8 mouse cellular contexts compared by ENCODE assay signal in the genomic region with DNA sequence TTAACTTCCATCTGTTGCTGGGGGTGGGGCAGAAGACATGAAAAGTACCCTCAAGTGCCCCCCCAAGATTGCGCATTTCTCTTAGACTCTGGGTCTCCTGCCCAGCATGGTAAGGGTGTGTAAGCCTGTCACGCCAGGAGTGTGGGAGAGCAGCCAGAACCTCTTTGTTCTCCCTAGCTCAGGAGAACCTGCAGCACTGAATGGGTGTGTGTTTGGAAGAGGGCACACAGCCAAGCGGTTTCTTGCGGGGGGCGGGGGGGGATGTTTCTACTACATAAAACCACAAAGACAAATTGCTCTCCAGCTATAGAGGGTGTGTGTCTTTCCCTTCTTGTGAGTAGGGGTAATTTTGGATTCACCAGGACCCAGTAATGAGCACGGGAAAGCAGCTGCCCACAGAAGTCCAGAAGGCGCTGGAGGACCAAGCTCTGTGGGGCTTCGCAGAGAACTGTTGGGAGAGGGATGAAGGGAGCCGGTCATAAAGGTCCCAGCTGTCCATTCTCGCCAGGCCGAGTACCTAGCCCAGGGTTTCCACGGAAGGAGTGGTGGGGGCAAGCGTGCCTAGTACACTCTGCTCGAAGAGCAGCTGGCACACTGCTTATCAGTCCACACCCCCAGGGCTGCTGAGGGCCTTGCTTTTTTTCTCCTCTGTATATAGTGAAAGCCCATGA. TPM values are rescaled to one million over a fixed set of nuclear protein-coding genes. Genes with fewer than 3 reads are reported as not detected.
DNase-seq lines count a peak whose midpoint lies in the region; ATAC-seq and TF ChIP-seq lines count a peak whose summit lies in the region.

No protein-coding gene starts in this region.

- H3K4me3 ChIP-seq in forebrain, embryonic 12.5 days (replicated peaks), result no peak overlapping the region
- H3K4me3 ChIP-seq in intestine, postnatal 0 days (ENCODE audit: low read depth, low read length), result no peak overlapping the region

- WGBS in forebrain, embryonic 12.5 days, result 29% methylated on average over 14 of the region's 14 CpGs
- 37% methylated on average over 14 of the region's 14 CpGs for WGBS in intestine, postnatal 0 days

- H3K27me3 ChIP-seq in forebrain, embryonic 12.5 days, result peaks cover 6% of the 10 kb centered on the region; the same call in 1 of the 2 replicates
- H3K27me3 ChIP-seq in intestine, postnatal 0 days (replicated peaks; ENCODE audit: control insufficient read depth, insufficient read depth, low read length), result no peaks in the 10 kb centered on the region

- H3K27ac ChIP-seq in forebrain, embryonic 12.5 days, result peak overlapping the region; percentile 94
- peak overlapping the region; percentile 55 for H3K27ac ChIP-seq in intestine, postnatal 0 days (ENCODE audit: low read depth, low read length)

- peak overlapping the region; percentile 31 for H3K4me2 ChIP-seq in forebrain, embryonic 12.5 days
- H3K4me2 ChIP-seq in intestine, postnatal 0 days (replicated peaks; ENCODE audit: low read depth), result peak overlapping the region; percentile 18; the same call in 1 of the 2 replicates

- no peaks in the 10 kb centered on the region for H3K36me3 ChIP-seq in forebrain, embryonic 12.5 days (replicated peaks)
- no peaks in the 10 kb centered on the region for H3K36me3 ChIP-seq in intestine, postnatal 0 days (ENCODE audit: control insufficient read depth, insufficient read depth)

- no peaks in the 10 kb centered on the region for H3K9me3 ChIP-seq in forebrain, embryonic 12.5 days
- no peaks in the 10 kb centered on the region for H3K9me3 ChIP-seq in intestine, postnatal 0 days (ENCODE audit: control insufficient read depth)

- DNase-seq in cerebellum, adult 9-11 months, result peak; percentile 43
- DNase-seq in 3T3-L1 (ENCODE audit: low read depth, low spot score), result peak; percentile 43
- DNase-seq in mesoderm, embryonic 11.5 days (ENCODE audit: low read depth, low spot score), result peak; percentile 34
- DNase-seq in urinary bladder, adult 2 months (ENCODE audit: low spot score), result no peak

- peaks cover 78% of the 10 kb centered on the region for H3K4me1 ChIP-seq in forebrain, embryonic 12.5 days
- peaks cover 47% of the 10 kb centered on the region for H3K4me1 ChIP-seq in intestine, postnatal 0 days (replicated peaks; ENCODE audit: control insufficient read depth, insufficient read depth, low read length)

- TF ChIP-seq CTCF in intestine, postnatal 0 days (IDR thresholded peaks at IDR 0.05; ENCODE audit: low read depth), result no peak

- peak overlapping the region; percentile 17; the same call in 1 of the 2 replicates for H3K9ac ChIP-seq in forebrain, embryonic 12.5 days
- no peak overlapping the region for H3K9ac ChIP-seq in intestine, postnatal 0 days (ENCODE audit: low read depth, low read length)

- no peak for ATAC-seq in cerebellum, adult (ENCODE audit: insufficient number of reproducible peaks, low FRiP score, low TSS enrichment)
- ATAC-seq in forebrain, embryonic 12.5 days (ENCODE audit: low FRiP score), result peak; percentile 77
- ATAC-seq in intestine, postnatal 0 days, result no peak
- no peak for ATAC-seq in granulocyte monocyte progenitor cell, adult 5-6 weeks (replicated peaks; ENCODE audit: poor library complexity, severe bottlenecking)

RNA-seq across cellular contexts. Expression of gene Chit1, which starts 14.6 kb away (rescaled TPM):
- polyA plus RNA-seq in forebrain, embryonic 12.5 days (2016; fragmentation: Nextera tagmentation; extraction: Ambion mirVana), result not detected in 2 replicates
- 0.25 TPM in 1 of 2 replicates, not detected in the other for polyA plus RNA-seq in intestine, postnatal 0 days (2015; fragmentation: Nextera tagmentation; extraction: Ambion mirVana)
- 0.62 and 1.7 TPM in 2 replicates for total RNA-seq in granulocyte monocyte progenitor cell, adult 5-6 weeks (2014; fragmentation: Nextera tagmentation)
- 0.22 and 0.82 TPM in 2 replicates for total RNA-seq in granulocyte monocyte progenitor cell, adult 5-6 weeks (2017)
- polyA plus RNA-seq in urinary bladder, adult 2 months (2012; rRNA removed), result 0.04 TPM in 1 of 2 replicates, not detected in the other

RNA-seq across cellular contexts. Expression of gene Btg2, which starts 17.5 kb away (rescaled TPM):
- polyA plus RNA-seq in forebrain, embryonic 12.5 days (2016; fragmentation: Nextera tagmentation; extraction: Ambion mirVana), result 128 and 135 TPM in 2 replicates
- 30.0 and 32.6 TPM in 2 replicates for polyA plus RNA-seq in intestine, postnatal 0 days (2015; fragmentation: Nextera tagmentation; extraction: Ambion mirVana)
- 7.2 and 13.5 TPM in 2 replicates for total RNA-seq in granulocyte monocyte progenitor cell, adult 5-6 weeks (2014; fragmentation: Nextera tagmentation)
- total RNA-seq in granulocyte monocyte progenitor cell, adult 5-6 weeks (2017), result 31.3 and 33.7 TPM in 2 replicates
- polyA plus RNA-seq in urinary bladder, adult 2 months (2012; rRNA removed), result 48.4 and 67.8 TPM in 2 replicates

RNA-seq across cellular contexts. Expression of gene Fmod, which starts 59.3 kb away (rescaled TPM):
- polyA plus RNA-seq in forebrain, embryonic 12.5 days (2016; fragmentation: Nextera tagmentation; extraction: Ambion mirVana), result 2.2 and 3.3 TPM in 2 replicates
- polyA plus RNA-seq in intestine, postnatal 0 days (2015; fragmentation: Nextera tagmentation; extraction: Ambion mirVana), result 2.2 and 2.4 TPM in 2 replicates
- total RNA-seq in granulocyte monocyte progenitor cell, adult 5-6 weeks (2014; fragmentation: Nextera tagmentation), result not detected in 2 replicates
- total RNA-seq in granulocyte monocyte progenitor cell, adult 5-6 weeks (2017), result not detected in 2 replicates
- polyA plus RNA-seq in urinary bladder, adult 2 months (2012; rRNA removed), result 14.0 and 18.9 TPM in 2 replicates
